Mouse (Mus musculus): ENCODE measurements at regions not wholly inside any gene's neighbourhood (a gene's known extent, or its start where the extent isn't known, plus 50 kb on each side); places are given as distances from the start of the nearest gene placed in this dataset.

GRCm38 (mm10) chr10:9231751-9232150 lies 345.9 kb upstream of the Sash1 start:
- TF ChIP-seq CTCF (IDR thresholded peaks at IDR 0.05; ENCODE audit: low read depth), result no peak
- no peak overlapping the region for H3K9ac ChIP-seq (ENCODE audit: low read depth, low read length)
- ATAC-seq, result no peak
- no peak overlapping the region for H3K4me2 ChIP-seq (replicated peaks; ENCODE audit: low read depth)
- H3K27ac ChIP-seq (ENCODE audit: low read depth, low read length), result no peak overlapping the region
- no peaks in the 10 kb centered on the region for H3K4me1 ChIP-seq (replicated peaks; ENCODE audit: control insufficient read depth, insufficient read depth, low read length)
- H3K4me3 ChIP-seq (ENCODE audit: low read depth, low read length), result no peak overlapping the region
- 95% methylated on average over 3 of the region's 3 CpGs for WGBS
- H3K36me3 ChIP-seq (ENCODE audit: control insufficient read depth, insufficient read depth), result no peaks in the 10 kb centered on the region
- no peaks in the 10 kb centered on the region for H3K27me3 ChIP-seq (replicated peaks; ENCODE audit: control insufficient read depth, insufficient read depth, low read length)
- H3K9me3 ChIP-seq (ENCODE audit: control insufficient read depth), result no peaks in the 10 kb centered on the region

GRCm38 (mm10) chr10:9229116-9229515 lies 343.2 kb upstream of the Sash1 start:
- no peak overlapping the region for H3K4me3 ChIP-seq (ENCODE audit: low read depth, low read length)
- WGBS, result 86% methylated on average over 11 of the region's 11 CpGs
- H3K4me1 ChIP-seq (replicated peaks; ENCODE audit: control insufficient read depth, insufficient read depth, low read length), result no peaks in the 10 kb centered on the region
- no peak overlapping the region for H3K27ac ChIP-seq (ENCODE audit: low read depth, low read length)
- H3K36me3 ChIP-seq (ENCODE audit: control insufficient read depth, insufficient read depth), result no peaks in the 10 kb centered on the region
- no peak for ATAC-seq
- H3K4me2 ChIP-seq (replicated peaks; ENCODE audit: low read depth), result no peak overlapping the region
- H3K9ac ChIP-seq (ENCODE audit: low read depth, low read length), result no peak overlapping the region
- H3K9me3 ChIP-seq (ENCODE audit: control insufficient read depth), result no peaks in the 10 kb centered on the region
- H3K27me3 ChIP-seq (replicated peaks; ENCODE audit: control insufficient read depth, insufficient read depth, low read length), result no peaks in the 10 kb centered on the region
- TF ChIP-seq CTCF (IDR thresholded peaks at IDR 0.05; ENCODE audit: low read depth), result no peak

- H3K27ac ChIP-seq (ENCODE audit: low read depth, low read length), result no peak overlapping the region
- H3K4me1 ChIP-seq (replicated peaks; ENCODE audit: control insufficient read depth, insufficient read depth, low read length), result no peaks in the 10 kb centered on the region
- 13% methylated on average over 1 of the region's 1 CpGs for WGBS
- no peak overlapping the region for H3K4me3 ChIP-seq (ENCODE audit: low read depth, low read length)
- ATAC-seq, result no peak
- no peak overlapping the region for H3K9ac ChIP-seq (ENCODE audit: low read depth, low read length)
- H3K36me3 ChIP-seq (ENCODE audit: control insufficient read depth, insufficient read depth), result no peaks in the 10 kb centered on the region
- H3K4me2 ChIP-seq (replicated peaks; ENCODE audit: low read depth), result no peak overlapping the region
- H3K9me3 ChIP-seq (ENCODE audit: control insufficient read depth), result no peaks in the 10 kb centered on the region
- no peak for TF ChIP-seq CTCF (IDR thresholded peaks at IDR 0.05; ENCODE audit: low read depth)
- H3K27me3 ChIP-seq (replicated peaks; ENCODE audit: control insufficient read depth, insufficient read depth, low read length), result no peaks in the 10 kb centered on the region
Measured at GRCm38 (mm10) chr10:9227361-9227760, 341.5 kb upstream of the Sash1 start.

- Histone ChIP-seq H3K4me2 (replicated peaks; ENCODE audit: low read depth) (no peak overlapping the region), H3K4me3 (ENCODE audit: low read depth, low read length) (no peak overlapping the region), H3K9ac (ENCODE audit: low read depth, low read length) (no peak overlapping the region), H3K36me3 (ENCODE audit: control insufficient read depth, insufficient read depth) (no peaks in the 10 kb centered on the region), H3K9me3 (ENCODE audit: control insufficient read depth) (no peaks in the 10 kb centered on the region), H3K27ac (ENCODE audit: low read depth, low read length) (no peak overlapping the region), H3K27me3 (replicated peaks; ENCODE audit: control insufficient read depth, insufficient read depth, low read length) (no peaks in the 10 kb centered on the region), H3K4me1 (replicated peaks; ENCODE audit: control insufficient read depth, insufficient read depth, low read length) (no peaks in the 10 kb centered on the region)
- TF ChIP-seq CTCF (IDR thresholded peaks at IDR 0.05; ENCODE audit: low read depth), result no peak
- WGBS, result 25% methylated on average over 2 of the region's 2 CpGs
- ATAC-seq, result no peak
Measured at GRCm38 (mm10) chr10:9210646-9211045, 324.8 kb upstream of the Sash1 start.

GRCm38 (mm10) chr10:9204096-9204495 lies 318.2 kb upstream of the Sash1 start:
- Histone ChIP-seq H3K4me3 (ENCODE audit: low read depth, low read length) (no peak overlapping the region), H3K27me3 (replicated peaks; ENCODE audit: control insufficient read depth, insufficient read depth, low read length) (no peaks in the 10 kb centered on the region), H3K27ac (ENCODE audit: low read depth, low read length) (no peak overlapping the region), H3K9ac (ENCODE audit: low read depth, low read length) (no peak overlapping the region), H3K36me3 (ENCODE audit: control insufficient read depth, insufficient read depth) (no peaks in the 10 kb centered on the region), H3K4me1 (replicated peaks; ENCODE audit: control insufficient read depth, insufficient read depth, low read length) (no peaks in the 10 kb centered on the region), H3K4me2 (replicated peaks; ENCODE audit: low read depth) (no peak overlapping the region), H3K9me3 (ENCODE audit: control insufficient read depth) (no peaks in the 10 kb centered on the region)
- TF ChIP-seq CTCF (IDR thresholded peaks at IDR 0.05; ENCODE audit: low read depth), result no peak
- 67% methylated on average over 8 of the region's 8 CpGs for WGBS
- ATAC-seq, result no peak

GRCm38 (mm10) chr10:9203323-9203722 lies 317.5 kb upstream of the Sash1 start:
- Histone ChIP-seq H3K27ac (ENCODE audit: low read depth, low read length) (no peak overlapping the region), H3K4me3 (ENCODE audit: low read depth, low read length) (no peak overlapping the region), H3K4me1 (replicated peaks; ENCODE audit: control insufficient read depth, insufficient read depth, low read length) (no peaks in the 10 kb centered on the region), H3K4me2 (replicated peaks; ENCODE audit: low read depth) (no peak overlapping the region), H3K9me3 (ENCODE audit: control insufficient read depth) (no peaks in the 10 kb centered on the region), H3K27me3 (replicated peaks; ENCODE audit: control insufficient read depth, insufficient read depth, low read length) (no peaks in the 10 kb centered on the region), H3K9ac (ENCODE audit: low read depth, low read length) (no peak overlapping the region), H3K36me3 (ENCODE audit: control insufficient read depth, insufficient read depth) (no peaks in the 10 kb centered on the region)
- ATAC-seq, result no peak
- WGBS, result 90% methylated on average over 6 of the region's 6 CpGs
- no peak for TF ChIP-seq CTCF (IDR thresholded peaks at IDR 0.05; ENCODE audit: low read depth)

- H3K27ac ChIP-seq (ENCODE audit: low read depth, low read length), result no peak overlapping the region
- no peak for TF ChIP-seq CTCF (IDR thresholded peaks at IDR 0.05; ENCODE audit: low read depth)
- H3K4me2 ChIP-seq (replicated peaks; ENCODE audit: low read depth), result no peak overlapping the region
- 58% methylated on average over 1 of the region's 1 CpGs for WGBS
- no peaks in the 10 kb centered on the region for H3K4me1 ChIP-seq (replicated peaks; ENCODE audit: control insufficient read depth, insufficient read depth, low read length)
- no peaks in the 10 kb centered on the region for H3K36me3 ChIP-seq (ENCODE audit: control insufficient read depth, insufficient read depth)
- no peak overlapping the region for H3K4me3 ChIP-seq (ENCODE audit: low read depth, low read length)
- H3K9ac ChIP-seq (ENCODE audit: low read depth, low read length), result no peak overlapping the region
- ATAC-seq, result no peak
- no peaks in the 10 kb centered on the region for H3K9me3 ChIP-seq (ENCODE audit: control insufficient read depth)
- no peaks in the 10 kb centered on the region for H3K27me3 ChIP-seq (replicated peaks; ENCODE audit: control insufficient read depth, insufficient read depth, low read length)
Measured at GRCm38 (mm10) chr10:9202922-9203321, 317.1 kb upstream of the Sash1 start.
